Mouse (Mus musculus) olfactory bulb, adult 2 months (tissue): ENCODE results near the gene Nhsl1.
"Not testable (repeated sequence)": the region's sequence is repeated elsewhere in the genome, so short reads cannot be mapped to it uniquely, and the experiment has no call there.

ENCODE experiments used
- CTCF ChIP-seq: fragments of 200-500 bp; IDR thresholded peaks from 2 replicates; pipeline ENCODE4 v1.5.1; 2012; ENCODE audit warnings: low read depth, mild to moderate bottlenecking, low read length, moderate library complexity; ENCODE audit not compliant: insufficient read depth
- POLR2A ChIP-seq: fragments of 200-500 bp; IDR thresholded peaks from 2 replicates; pipeline ENCODE4 v1.6.1; 2012; ENCODE audit warnings: mild to moderate bottlenecking, low read depth, low read length, moderate library complexity; ENCODE audit not compliant: insufficient read depth

DNA sequence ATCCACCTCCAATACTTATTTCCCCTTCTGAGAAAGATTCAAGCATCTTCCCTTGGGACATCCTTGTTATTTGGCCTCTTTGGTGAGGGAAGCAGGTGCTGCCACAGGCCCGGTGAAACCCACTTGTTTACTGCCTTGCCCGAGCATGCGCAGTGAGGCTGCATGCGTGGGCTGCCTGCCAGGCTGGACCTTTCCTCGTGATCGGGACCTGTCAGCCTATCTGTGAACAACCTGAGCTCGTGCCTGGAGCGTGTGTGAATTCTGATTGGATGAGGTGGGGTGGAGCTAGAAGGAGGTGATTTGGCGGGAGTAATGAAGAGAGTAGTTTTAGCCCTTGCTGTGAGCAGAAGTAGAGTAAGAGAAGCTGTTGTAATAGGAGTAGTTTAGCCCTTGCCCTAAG, 240.3 kb downstream of the Nhsl1 start:
- TF ChIP-seq CTCF, POLR2A: not testable (repeated sequence)
